Mouse (Mus musculus) adrenal gland, postnatal 14 days (tissue): ENCODE data around the gene Hnrnpdl. TPM values are rescaled to one million over a fixed set of nuclear protein-coding genes. Genes with fewer than 3 reads are reported as not detected.

Source experiments
- DNase-seq: peaks from one replicate; pipeline ENCODE4 v3.0.0; 2021; ENCODE audit warnings: mixed read lengths
- total RNA-seq: library from RNA; stranded (reverse); gene quantifications from 2 replicates; pipeline ENCODE4 v1.2.3, GENCODE M21; 2021

The Hnrnpdl gene
- total RNA-seq, 1 experiment from 2014 or later: 110 TPM

GRCm38 (mm10) chr5:100047143-100047640, 7.7 kb upstream of the Hnrnpdl start:
- no peak for DNase-seq

- DNase-seq: no peak
These were observed 6.6 kb upstream of the Hnrnpdl start for GRCm38 (mm10) chr5:100046096-100046495.

- DNase-seq: no peak
These were observed 5.2 kb upstream of the Hnrnpdl start for GRCm38 (mm10) chr5:100044621-100045020.

- no peak for DNase-seq
These were observed 4.6 kb upstream of the Hnrnpdl start for GRCm38 (mm10) chr5:100044030-100044429.

GRCm38 (mm10) chr5:100043361-100043760, 3.9 kb upstream of the Hnrnpdl start:
- DNase-seq: peak; percentile 86

- peak; percentile 49 for DNase-seq
These were observed 3.0 kb upstream of the Hnrnpdl start for GRCm38 (mm10) chr5:100042467-100042866.

GRCm38 (mm10) chr5:100041272-100041671, 1.8 kb upstream of the Hnrnpdl start:
- no peak for DNase-seq

- DNase-seq: peak; percentile 58
These were observed 869 bp upstream of the Hnrnpdl start for GRCm38 (mm10) chr5:100040281-100040784.

GRCm38 (mm10) chr5:100038714-100039601, 506 bp downstream of the Hnrnpdl start:
- peak; percentile 98 for DNase-seq

GRCm38 (mm10) chr5:100037965-100038713, 1.3 kb downstream of the Hnrnpdl start:
- peak; percentile 96 for DNase-seq

GRCm38 (mm10) chr5:100036681-100037080, 2.8 kb downstream of the Hnrnpdl start:
- peak; percentile 41 for DNase-seq

GRCm38 (mm10) chr5:100035950-100036349, 3.5 kb downstream of the Hnrnpdl start:
- no peak for DNase-seq

- DNase-seq: no peak
These were observed 6.8 kb downstream of the Hnrnpdl start for GRCm38 (mm10) chr5:100032646-100033045.

GRCm38 (mm10) chr5:100032107-100032506, 7.4 kb downstream of the Hnrnpdl start:
- no peak for DNase-seq

GRCm38 (mm10) chr5:100030069-100030468, 9.4 kb downstream of the Hnrnpdl start:
- no peak for DNase-seq

GRCm38 (mm10) chr5:100024868-100025267, 14.6 kb downstream of the Hnrnpdl start:
- no peak for DNase-seq

- no peak for DNase-seq
These were observed 15.1 kb downstream of the Hnrnpdl start for GRCm38 (mm10) chr5:100024403-100024802.

- no peak for DNase-seq
These were observed 19.4 kb downstream of the Hnrnpdl start for GRCm38 (mm10) chr5:100020089-100020488.

GRCm38 (mm10) chr5:100012599-100012998, 26.9 kb downstream of the Hnrnpdl start:
- no peak for DNase-seq

- no peak for DNase-seq
These were observed 31.0 kb downstream of the Hnrnpdl start for GRCm38 (mm10) chr5:100008485-100008884.

GRCm38 (mm10) chr5:100007040-100007375, 32.5 kb downstream of the Hnrnpdl start:
- no peak for DNase-seq

GRCm38 (mm10) chr5:100006324-100007039, 33.0 kb downstream of the Hnrnpdl start:
- DNase-seq: no peak
